Mouse (Mus musculus) hematopoietic stem cell, adult 5-6 weeks (primary cell): ENCODE measurements around the gene Arhgef39. TPM values are rescaled to one million over a fixed set of nuclear protein-coding genes. Genes with fewer than 3 reads are reported as not detected.
"Not testable (repeated sequence)": the region's sequence is repeated elsewhere in the genome, so short reads cannot be mapped to it uniquely, and the experiment has no call there.

Experiments used
- ATAC-seq, 2 experiments: fragments of 125-278 bp in 1 of 2; replicated peaks in 1 of 2; 2 replicates each; pipeline ENCODE4 v1.8.0; 2016 to 2017; ENCODE audit warnings: inconsistent platforms in 2 of 2, mild to moderate bottlenecking in 2 of 2, moderate number of reproducible peaks in 2 of 2, low read depth in 1 of 2, moderate TSS enrichment in 1 of 2; ENCODE audit not compliant: low FRiP score in 2 of 2, poor library complexity in 2 of 2, severe bottlenecking in 2 of 2, insufficient read depth in 1 of 2, low TSS enrichment in 1 of 2
- total RNA-seq: library from RNA; stranded (forward); fragments of 172-1452, 232-1000 nt; gene quantifications from 2 replicates; pipeline ENCODE4 v1.2.3, GENCODE M21; 2017

Arhgef39 gene
- total RNA-seq, 1 experiment from 2014 or later: 76.9 TPM

- no peak for ATAC-seq
These were observed 7.2 kb downstream of the Arhgef39 start for GRCm38 (mm10) chr4:43492101-43492820.

GRCm38 (mm10) chr4:43490801-43491200, 8.7 kb downstream of the Arhgef39 start:
- ATAC-seq: no peak

- no peak for ATAC-seq
These were observed 9.9 kb downstream of the Arhgef39 start for GRCm38 (mm10) chr4:43489611-43490010.

GRCm38 (mm10) chr4:43485666-43486065, 13.8 kb downstream of the Arhgef39 start:
- ATAC-seq: not testable (repeated sequence)

- no peak for ATAC-seq
These were observed 15.9 kb downstream of the Arhgef39 start, which contains the start of gene Sit1 for GRCm38 (mm10) chr4:43483535-43484091. Gene Sit1, minus strand, starts transcription at chr4:43483734.

- ATAC-seq: no peak
These were observed 16.9 kb downstream of the Arhgef39 start for GRCm38 (mm10) chr4:43482591-43482990.

- peak in 1 of 2 experiments; percentile 15; a peak in 1 of 4 replicates for ATAC-seq
These were observed 17.5 kb downstream of the Arhgef39 start for GRCm38 (mm10) chr4:43481894-43482456.

GRCm38 (mm10) chr4:43480985-43481384, 18.5 kb downstream of the Arhgef39 start:
- no peak for ATAC-seq

GRCm38 (mm10) chr4:43478906-43479832, 20.3 kb downstream of the Arhgef39 start:
- no peak; a peak in 1 of 4 replicates for ATAC-seq

- peak in 1 of 2 experiments; percentile 24; a peak in 1 of 4 replicates for ATAC-seq
These were observed 21.0 kb downstream of the Arhgef39 start for GRCm38 (mm10) chr4:43478534-43478858.

GRCm38 (mm10) chr4:43477857-43478533, 21.5 kb downstream of the Arhgef39 start:
- ATAC-seq: peak; percentile 88 to 96

- ATAC-seq: peak; percentile 22 to 23; a peak in 1 of 4 replicates
These were observed 22.9 kb downstream of the Arhgef39 start for GRCm38 (mm10) chr4:43476604-43477003.

- ATAC-seq: no peak
These were observed 25.9 kb downstream of the Arhgef39 start for GRCm38 (mm10) chr4:43473636-43474035.

- no peak for ATAC-seq
These were observed 29.2 kb downstream of the Arhgef39 start for GRCm38 (mm10) chr4:43470301-43470700.

- ATAC-seq: no peak
These were observed 32.6 kb downstream of the Arhgef39 start for GRCm38 (mm10) chr4:43466872-43467271.

GRCm38 (mm10) chr4:43465935-43466334, 33.6 kb downstream of the Arhgef39 start:
- peak; percentile 25 to 49; a peak in 3 of 4 replicates for ATAC-seq

- ATAC-seq: no peak
These were observed 36.4 kb downstream of the Arhgef39 start for GRCm38 (mm10) chr4:43463102-43463501.
